Mouse (Mus musculus): Measurements from ENCODE around the gene F13b.

DNA sequence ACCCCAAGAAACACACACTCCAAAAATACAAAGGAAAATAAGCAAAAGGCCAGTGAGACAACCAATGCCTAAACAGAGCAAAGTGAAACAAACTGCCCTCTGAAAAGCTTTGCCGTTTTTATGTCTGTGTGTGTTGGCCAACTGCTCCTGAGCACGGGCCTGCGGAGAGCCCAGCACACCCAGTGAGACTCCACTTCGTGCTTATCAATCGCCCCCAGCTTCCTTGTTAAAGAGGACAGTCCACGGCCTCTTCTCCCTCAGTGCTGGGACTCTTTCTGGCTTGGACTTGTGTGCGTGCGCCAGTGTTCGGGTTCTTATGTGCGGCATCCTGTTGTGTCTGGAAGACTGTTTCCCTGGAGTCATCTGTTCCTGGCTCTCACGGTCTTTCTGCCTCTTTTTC lies 35.6 kb upstream of the F13b start:
- TF ChIP-seq CTCF (IDR thresholded peaks at IDR 0.05; ENCODE audit: extremely low read depth, insufficient read depth, insufficient read length, insufficient replicate concordance) = no peak
- no peak for TF ChIP-seq POLR2A (IDR thresholded peaks at IDR 0.05; ENCODE audit: low read depth, low read length)

All from spleen, adult 2 months (tissue).